Mouse (Mus musculus) leukemia stem cell, adult 10-12 weeks (primary cell): Measurements from ENCODE around the gene Lrp3. TPM values are rescaled to one million over a fixed set of nuclear protein-coding genes. Genes with fewer than 3 reads are reported as not detected.

Source experiments
- polyA plus RNA-seq: library from polyadenylated mRNA; stranded (reverse); fragments of >175 nt; gene quantifications from 2 replicates; pipeline ENCODE4 v1.2.3, GENCODE M21; 2012; ENCODE audit warnings: low replicate concordance

The Lrp3 gene
- 0.08 and 0.24 TPM in 2 replicates for polyA plus RNA-seq

DNA sequence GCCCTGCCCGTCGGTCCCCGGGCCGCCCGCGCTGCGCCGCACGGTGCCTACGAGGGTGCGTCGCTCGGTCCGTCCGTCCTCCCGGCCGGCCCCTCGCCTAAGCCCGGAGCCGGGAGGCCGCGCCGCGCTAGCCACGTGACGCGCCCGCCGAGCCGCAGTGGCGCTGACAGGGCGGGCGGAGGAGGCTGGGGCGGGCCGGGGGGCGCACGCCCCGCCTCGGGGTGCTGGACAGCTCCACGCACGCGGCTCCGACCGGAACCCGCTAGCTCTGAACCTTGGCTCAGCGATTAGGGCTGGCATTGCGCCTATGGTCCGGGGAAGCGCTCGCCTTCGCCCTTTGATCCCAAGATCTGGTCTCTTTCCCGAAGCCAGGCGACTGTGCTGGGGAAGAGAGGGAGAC, at the start of gene Lrp3:
Gene Lrp3 (minus strand): TSS at position 274 of the 400 bp plus-strand sequence.

DNA sequence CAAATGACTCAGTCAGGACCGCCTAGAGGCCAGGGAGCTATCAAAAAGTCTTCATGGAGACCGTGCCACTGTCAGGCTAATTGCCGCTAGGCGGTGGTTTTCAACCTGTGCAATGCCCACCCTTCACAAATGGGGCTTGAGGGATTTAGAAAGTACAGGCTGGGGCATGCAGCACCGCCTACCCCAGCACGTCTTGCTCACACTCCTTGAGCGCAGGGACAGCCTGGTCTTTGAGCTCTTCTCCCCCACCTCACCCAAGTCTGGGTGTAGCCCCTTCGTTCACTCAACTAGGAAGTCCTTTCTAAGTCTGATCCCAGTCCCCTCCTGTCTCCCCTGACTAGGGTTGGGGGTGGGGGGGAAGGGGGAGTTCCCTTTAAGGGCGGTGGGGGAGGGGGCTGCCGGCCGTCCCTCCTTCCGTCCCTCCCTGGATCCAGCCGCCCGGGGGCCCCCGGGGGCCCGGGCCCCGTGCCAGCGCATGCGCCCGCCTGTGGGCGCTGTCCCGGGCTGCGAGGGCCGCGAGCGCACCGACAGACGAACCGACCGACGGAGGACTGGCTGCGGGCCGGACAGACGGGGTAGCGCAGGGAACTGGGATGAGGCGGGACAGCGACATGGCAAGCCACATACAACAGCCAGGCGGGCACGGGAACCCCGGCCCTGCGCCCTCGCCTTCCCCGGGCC, 29.3 kb downstream of the Lrp3 start, which contains the start of gene Slc7a10:
Gene Slc7a10 (plus strand): TSS at position 497 of the 681 bp plus-strand sequence.

Other genes starting within 250 kb of the Lrp3 start
- 17.3 and 24.5 TPM in 2 replicates for gene Cebpg, start 158.9 kb downstream of the Lrp3 start, polyA plus RNA-seq
- 9.9 and 28.9 TPM in 2 replicates for gene Cebpa, start 96.2 kb downstream of the Lrp3 start, polyA plus RNA-seq
- 0.45 TPM in 1 of 2 replicates, not detected in the other for gene Slc7a10, start 29.1 kb downstream of the Lrp3 start, polyA plus RNA-seq
- 9.4 and 11.6 TPM in 2 replicates for gene Gpatch1, start 102.9 kb upstream of the Lrp3 start, polyA plus RNA-seq
- 0.09 TPM in 1 of 2 replicates, not detected in the other for gene Rhpn2, start 118.7 kb upstream of the Lrp3 start, polyA plus RNA-seq
- 8.1 and 24.2 TPM in 2 replicates for gene Faap24, start 181.3 kb upstream of the Lrp3 start, polyA plus RNA-seq
- gene Cep89, start 181.5 kb upstream of the Lrp3 start, polyA plus RNA-seq = 25.1 and 48.2 TPM in 2 replicates
- not detected in 2 replicates for gene Slc7a9, start 233.3 kb upstream of the Lrp3 start, polyA plus RNA-seq